Mouse (Mus musculus) kidney, embryonic 15.5 days (tissue): ENCODE measurements around the gene Plekha3. TPM values are rescaled to one million over a fixed set of nuclear protein-coding genes. Genes with fewer than 3 reads are reported as not detected.
A peak's percentile ranks its signal among the peaks of the same experiment; 100 is the strongest.

Experiments
- ATAC-seq: fragments of 200-750 bp; cut with Nextera tagmentation; replicated peaks from 2 replicates; pipeline ENCODE4 v1.8.0; 2017; ENCODE audit warnings: moderate TSS enrichment; ENCODE audit not compliant: low FRiP score
- H3K27ac ChIP-seq: fragments of 300-500 bp; sonication (generic); 2 replicates; pipeline ENCODE4 v1.5.1; 2015; ENCODE audit warnings: mild to moderate bottlenecking, inconsistent platforms
- H3K27me3 ChIP-seq: fragments of 300-500 bp; sonication (generic); 2 replicates; pipeline ENCODE4 v1.6.1; 2015; ENCODE audit warnings: inconsistent platforms
- H3K36me3 ChIP-seq: fragments of 300-500 bp; sonication (generic); 2 replicates; pipeline ENCODE4 v1.6.1; 2015; ENCODE audit warnings: inconsistent platforms
- H3K4me1 ChIP-seq: fragments of 300-500 bp; sonication (generic); 2 replicates; pipeline ENCODE4 v1.6.1; 2015; ENCODE audit warnings: inconsistent platforms
- H3K4me2 ChIP-seq: fragments of 300-500 bp; sonication (generic); 2 replicates; pipeline ENCODE4 v1.6.1; 2015; ENCODE audit warnings: moderate library complexity, mild to moderate bottlenecking, inconsistent platforms
- H3K4me3 ChIP-seq: fragments of 300-500 bp; sonication (generic); replicated peaks from 2 replicates; pipeline ENCODE4 v1.5.1; 2015; ENCODE audit warnings: mild to moderate bottlenecking, inconsistent platforms
- H3K9ac ChIP-seq: fragments of 300-500 bp; sonication (generic); 2 replicates; pipeline ENCODE4 v1.6.1; 2015; ENCODE audit warnings: mild to moderate bottlenecking, inconsistent platforms
- H3K9me3 ChIP-seq: fragments of 300-500 bp; sonication (generic); replicated peaks from 2 replicates; pipeline ENCODE4 v1.6.1; 2016; ENCODE audit warnings: inconsistent platforms
- WGBS: fragments of 180-500 bp; shearing (Covaris S2); methylation state at CpG from one replicate; pipeline ENCODE4 v1.1.7; 2015; ENCODE audit warnings: mixed read lengths; 5-methylcytosine and 5-hydroxymethylcytosine counted together
- polyA plus RNA-seq: library from polyadenylated mRNA; unstranded; fragments of >200 nt; fragmentation: Nextera tagmentation; extraction: Ambion mirVana; gene quantifications from 2 replicates; pipeline ENCODE4 v1.2.1, GENCODE M21; 2015

Gene Plekha3
- 13.9 and 14.0 TPM in 2 replicates for polyA plus RNA-seq

GRCm38 (mm10) chr2:76674725-76675427 lies at the start of gene Plekha3:
Plekha3 (plus strand) TSS chr2:76675281.
- Histone ChIP-seq H3K27me3 (no peaks in the 10 kb centered on the region), H3K4me2 (peak within 1 kb of the TSS; percentile 72), H3K9ac (peak within 1 kb of the TSS; percentile 92), H3K4me3 (peak within 1 kb of the TSS; percentile 93), H3K36me3 (peaks cover 7% of the 10 kb centered on the region), H3K9me3 (no peaks in the 10 kb centered on the region), H3K27ac (peak within 1 kb of the TSS; percentile 92), H3K4me1 (peaks cover 32% of the 10 kb centered on the region)
- 5% methylated on average over 45 of the region's 52 CpGs for WGBS
- ATAC-seq = peak; percentile 80

DNA sequence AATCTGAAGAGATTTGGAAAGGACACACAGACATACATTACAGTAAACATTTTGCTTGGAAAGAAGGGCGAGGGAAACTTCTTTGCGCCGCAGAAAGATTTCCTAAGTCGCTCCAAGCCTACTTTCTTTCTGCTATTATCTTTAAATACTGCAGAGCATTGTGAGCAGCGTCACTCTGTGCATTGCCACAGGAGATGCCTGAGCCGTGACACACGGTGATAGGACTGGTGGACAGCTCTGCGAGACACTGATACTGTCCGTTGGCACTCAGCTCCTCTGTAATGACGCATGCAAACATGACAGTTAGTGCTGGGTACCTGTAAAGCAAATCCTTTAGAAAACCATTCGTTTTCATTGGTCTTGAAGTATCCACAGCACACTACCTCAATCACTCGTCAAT lies 44.8 kb upstream of the Plekha3 start:
- Histone ChIP-seq H3K9ac (no peak overlapping the region), H3K9me3 (peaks cover 7% of the 10 kb centered on the region), H3K4me3 (no peak overlapping the region), H3K4me2 (no peak overlapping the region), H3K4me1 (no peaks in the 10 kb centered on the region), H3K27ac (no peak overlapping the region), H3K36me3 (peaks cover 94% of the 10 kb centered on the region), H3K27me3 (no peaks in the 10 kb centered on the region)
- ATAC-seq = no peak
- WGBS = 93% methylated on average over 12 of the region's 12 CpGs

DNA sequence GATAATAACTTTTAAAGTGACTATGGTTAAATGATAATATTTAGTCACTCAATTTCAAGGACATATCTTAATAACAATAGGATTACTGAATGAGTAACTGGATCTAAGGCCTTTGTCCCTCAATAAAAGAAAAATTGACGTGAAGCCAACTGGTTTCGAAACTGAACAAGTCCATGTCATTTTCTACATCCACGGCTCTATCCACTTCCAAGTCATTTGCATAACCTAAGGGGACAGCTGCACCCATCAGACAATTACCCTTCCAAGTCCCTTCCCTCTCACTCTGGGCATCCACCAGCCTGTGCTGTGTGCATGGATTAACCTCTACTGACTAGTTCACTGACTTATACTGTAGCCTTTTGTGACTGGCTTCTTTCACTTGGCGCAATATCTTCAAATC lies 43.5 kb upstream of the Plekha3 start:
- no peaks in the 10 kb centered on the region; the same call in 1 of the 2 replicates for H3K9me3 ChIP-seq
- H3K4me1 ChIP-seq = no peaks in the 10 kb centered on the region
- no peak overlapping the region for H3K9ac ChIP-seq
- no peak overlapping the region for H3K4me3 ChIP-seq
- H3K4me2 ChIP-seq = no peak overlapping the region
- no peak for ATAC-seq
- no peak overlapping the region for H3K27ac ChIP-seq
- H3K36me3 ChIP-seq = peaks cover 94% of the 10 kb centered on the region
- no peaks in the 10 kb centered on the region for H3K27me3 ChIP-seq
- WGBS = 95% methylated on average over 4 of the region's 4 CpGs

- no peaks in the 10 kb centered on the region for H3K27me3 ChIP-seq
- no peak for ATAC-seq
- peaks cover 90% of the 10 kb centered on the region for H3K36me3 ChIP-seq
- no peaks in the 10 kb centered on the region for H3K9me3 ChIP-seq
- H3K4me3 ChIP-seq = no peak overlapping the region
- H3K4me2 ChIP-seq = no peak overlapping the region
- no peak overlapping the region for H3K27ac ChIP-seq
- WGBS = 96% methylated on average over 2 of the region's 2 CpGs
- H3K4me1 ChIP-seq = no peaks in the 10 kb centered on the region
- H3K9ac ChIP-seq = no peak overlapping the region
Observed at GRCm38 (mm10) chr2:76639637-76640036, 35.4 kb upstream of the Plekha3 start.

- peaks cover 52% of the 10 kb centered on the region for H3K36me3 ChIP-seq
- no peak for ATAC-seq
- H3K4me3 ChIP-seq = no peak overlapping the region
- H3K9me3 ChIP-seq = no peaks in the 10 kb centered on the region
- peaks cover 19% of the 10 kb centered on the region for H3K4me1 ChIP-seq
- no peaks in the 10 kb centered on the region for H3K27me3 ChIP-seq
- H3K27ac ChIP-seq = no peak overlapping the region
- H3K9ac ChIP-seq = no peak overlapping the region
- H3K4me2 ChIP-seq = no peak overlapping the region
Observed at GRCm38 (mm10) chr2:76643801-76644200, 31.3 kb upstream of the Plekha3 start.

- Histone ChIP-seq H3K4me1 (peaks cover 21% of the 10 kb centered on the region), H3K9ac (peak overlapping the region; percentile 88), H3K27me3 (no peaks in the 10 kb centered on the region), H3K9me3 (no peaks in the 10 kb centered on the region), H3K36me3 (peaks cover 18% of the 10 kb centered on the region), H3K27ac (peak overlapping the region; percentile 96), H3K4me3 (peak overlapping the region; percentile 84), H3K4me2 (peak overlapping the region; percentile 84)
- WGBS = 2% methylated on average over 32 of the region's 32 CpGs
- peak; percentile 62 for ATAC-seq
Observed at GRCm38 (mm10) chr2:76647441-76647869, 27.6 kb upstream of the Plekha3 start.

DNA sequence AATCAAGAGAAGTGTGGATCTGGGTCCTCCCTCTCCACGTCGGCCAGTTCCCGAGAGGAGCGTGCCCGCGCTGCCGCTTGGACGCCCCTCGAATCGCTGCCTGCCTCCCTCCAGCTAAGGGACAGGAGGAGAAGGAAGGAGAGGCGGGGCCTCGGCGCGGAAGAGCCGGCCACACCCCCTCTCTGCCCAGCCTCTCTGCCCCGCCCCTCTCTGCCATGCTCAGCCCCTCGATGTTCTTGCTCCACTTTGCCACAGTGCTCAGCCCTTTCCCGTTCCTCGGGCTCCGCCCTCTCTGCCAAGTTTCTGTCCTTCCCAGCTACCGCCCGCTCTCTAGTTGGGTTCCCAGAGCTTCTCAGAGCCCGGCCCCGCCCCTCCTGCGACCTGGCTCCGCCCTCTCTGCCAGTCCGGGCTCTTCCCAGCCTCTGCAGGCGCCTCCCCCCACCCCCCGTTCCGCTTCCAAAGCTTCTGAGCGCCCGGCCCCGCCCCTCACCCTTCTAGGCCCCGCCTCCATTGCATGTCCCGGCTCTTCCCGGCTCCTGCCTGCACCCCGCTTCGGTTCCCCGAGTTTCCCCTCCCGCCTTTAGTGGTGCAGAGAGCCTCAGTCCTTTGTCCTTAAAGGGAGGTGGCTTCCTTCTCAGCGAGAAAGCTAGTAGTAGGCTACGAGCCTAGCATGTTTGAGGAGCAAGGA lies 27.1 kb upstream of the Plekha3 start, which contains the start of the genes Prkra and Pjvk:
Gene Prkra, minus strand, starts transcription at position 133 of the 688 bp plus-strand sequence.
Gene Pjvk, plus strand, starts transcription at position 594 of the 688 bp plus-strand sequence.
- H3K4me3 ChIP-seq = peak within 1 kb of the TSS; percentile 84
- H3K4me2 ChIP-seq = peak within 1 kb of the TSS; percentile 84
- H3K9me3 ChIP-seq = no peaks in the 10 kb centered on the region
- peak; percentile 99 for ATAC-seq
- peak within 1 kb of the TSS; percentile 88 for H3K9ac ChIP-seq
- H3K36me3 ChIP-seq = peaks cover 13% of the 10 kb centered on the region
- H3K27me3 ChIP-seq = no peaks in the 10 kb centered on the region
- peaks cover 21% of the 10 kb centered on the region for H3K4me1 ChIP-seq
- H3K27ac ChIP-seq = peak within 1 kb of the TSS; percentile 96
- WGBS = under 1% methylated on average over 39 of the region's 42 CpGs

GRCm38 (mm10) chr2:76648666-76649141 lies 26.4 kb upstream of the Plekha3 start:
- ATAC-seq = peak; percentile 49
- 33% methylated on average over 13 of the region's 13 CpGs for WGBS
- Histone ChIP-seq H3K27ac (peak overlapping the region; percentile 96), H3K36me3 (peaks cover 7% of the 10 kb centered on the region), H3K9me3 (no peaks in the 10 kb centered on the region), H3K4me2 (peak overlapping the region; percentile 84), H3K4me1 (peaks cover 21% of the 10 kb centered on the region), H3K9ac (peak overlapping the region; percentile 53), H3K27me3 (no peaks in the 10 kb centered on the region), H3K4me3 (peak overlapping the region; percentile 84)

DNA sequence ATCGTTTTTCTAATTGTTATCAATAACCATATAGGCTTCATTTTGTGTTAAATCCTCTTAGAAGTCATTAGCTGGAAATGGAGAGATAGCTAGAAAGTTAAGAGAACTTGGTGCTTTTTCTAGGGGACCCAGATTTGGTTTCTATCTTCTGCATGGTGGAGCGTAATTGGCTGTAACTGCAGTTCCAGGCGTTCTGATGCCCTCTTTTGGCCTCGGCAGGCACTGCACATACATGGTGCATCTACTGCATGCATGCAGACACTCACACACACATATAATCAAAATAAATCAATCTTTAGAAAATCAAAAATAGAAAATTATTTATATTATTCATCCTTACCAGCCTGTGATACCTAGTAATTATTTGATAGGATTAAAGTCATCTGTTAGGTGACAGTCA lies 22.0 kb upstream of the Plekha3 start:
- no peaks in the 10 kb centered on the region for H3K27me3 ChIP-seq
- H3K4me3 ChIP-seq = no peak overlapping the region
- no peak overlapping the region for H3K9ac ChIP-seq
- peaks cover 6% of the 10 kb centered on the region for H3K4me1 ChIP-seq
- H3K36me3 ChIP-seq = no peaks in the 10 kb centered on the region
- no peak overlapping the region for H3K4me2 ChIP-seq
- no peak for ATAC-seq
- H3K27ac ChIP-seq = no peak overlapping the region
- H3K9me3 ChIP-seq = no peaks in the 10 kb centered on the region
- 90% methylated on average over 4 of the region's 4 CpGs for WGBS

- no peak for ATAC-seq
- Histone ChIP-seq H3K9me3 (no peaks in the 10 kb centered on the region), H3K9ac (no peak overlapping the region), H3K36me3 (no peaks in the 10 kb centered on the region), H3K4me2 (no peak overlapping the region), H3K4me3 (no peak overlapping the region), H3K27me3 (no peaks in the 10 kb centered on the region), H3K27ac (no peak overlapping the region), H3K4me1 (no peaks in the 10 kb centered on the region)
- 77% methylated on average over 5 of the region's 5 CpGs for WGBS
Observed at GRCm38 (mm10) chr2:76654646-76655045, 20.4 kb upstream of the Plekha3 start.

DNA sequence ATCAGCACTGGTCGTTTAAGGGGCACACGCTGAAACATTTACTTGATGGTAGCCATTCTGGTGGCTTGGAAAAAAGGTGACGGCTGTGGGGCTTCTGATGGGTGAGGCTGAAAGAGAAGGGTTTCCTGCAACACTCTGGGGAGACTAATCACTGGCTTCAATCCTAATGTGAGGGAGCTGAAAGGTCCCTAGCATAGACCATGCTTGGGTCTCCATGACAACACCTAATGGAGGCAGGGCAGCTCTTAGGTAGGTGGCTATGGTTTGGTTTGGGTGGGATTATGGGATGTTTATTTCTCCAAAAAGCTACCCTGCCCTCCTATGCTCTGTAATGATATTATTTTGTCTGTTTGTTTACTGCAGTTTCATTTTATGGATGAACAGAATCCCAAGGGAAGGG lies 19.6 kb upstream of the Plekha3 start:
- Histone ChIP-seq H3K27ac (no peak overlapping the region), H3K4me2 (no peak overlapping the region)
- WGBS = 84% methylated on average over 3 of the region's 3 CpGs

GRCm38 (mm10) chr2:76655982-76656381 lies 19.1 kb upstream of the Plekha3 start:
- no peaks in the 10 kb centered on the region for H3K4me1 ChIP-seq
- no peaks in the 10 kb centered on the region for H3K36me3 ChIP-seq
- no peaks in the 10 kb centered on the region for H3K9me3 ChIP-seq
- no peak overlapping the region for H3K4me2 ChIP-seq
- H3K27ac ChIP-seq = no peak overlapping the region
- H3K4me3 ChIP-seq = no peak overlapping the region
- no peak for ATAC-seq
- 3% methylated on average over 1 of the region's 1 CpGs for WGBS
- no peak overlapping the region for H3K9ac ChIP-seq
- no peaks in the 10 kb centered on the region for H3K27me3 ChIP-seq

More for the DNA sequence above, 19.6 kb upstream of the Plekha3 start:
- Histone ChIP-seq H3K9ac (no peak overlapping the region), H3K36me3 (no peaks in the 10 kb centered on the region), H3K4me3 (no peak overlapping the region), H3K9me3 (no peaks in the 10 kb centered on the region), H3K27me3 (no peaks in the 10 kb centered on the region), H3K4me1 (no peaks in the 10 kb centered on the region)
- no peak for ATAC-seq
